Mouse (Mus musculus) embryo, embryonic 10 days (tissue): ENCODE results near the gene Slc25a47.

Experiments used
- DNase-seq: peaks from one replicate; pipeline ENCODE4 v3.0.0-alpha.2; 2015; ENCODE audit warnings: low spot score

The Slc25a47 gene

DNA sequence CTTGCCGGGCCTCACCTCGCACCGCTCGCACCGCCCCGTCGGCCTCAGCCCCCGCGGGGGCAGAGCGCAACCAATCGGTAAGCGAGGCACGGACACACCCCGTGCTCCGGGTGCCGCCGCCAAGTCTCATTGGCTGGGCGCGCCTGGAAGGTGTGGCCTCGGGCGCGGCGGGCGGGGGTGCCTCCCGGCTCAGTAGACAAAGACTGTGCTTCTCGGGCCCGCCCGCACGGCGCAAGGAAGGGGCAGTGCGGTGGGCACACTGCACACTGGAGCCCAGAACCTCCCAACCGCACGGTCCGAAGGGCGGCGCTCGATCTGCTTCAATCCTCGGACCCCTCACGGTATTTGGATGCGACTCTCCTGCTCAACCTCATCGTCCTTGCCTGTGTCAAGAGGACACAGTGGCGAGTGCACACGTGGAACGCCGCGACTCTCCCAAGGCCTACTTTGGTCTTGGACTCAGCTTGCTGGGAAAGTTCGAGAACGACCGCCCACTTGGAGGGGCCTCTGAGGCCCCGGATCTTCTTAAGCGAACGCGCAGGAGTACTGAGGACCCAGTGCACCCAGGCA is at the start of gene Slc25a47, which contains the start of gene Slc25a29:
Gene Slc25a47 (plus strand): TSS at position 207 of the 570 bp plus-strand sequence.
Gene Slc25a29 (minus strand): TSS at position 44 of the 570 bp plus-strand sequence.
- DNase-seq = peak; percentile 98

- DNase-seq = no peak
Observed at GRCm38 (mm10) chr12:108787329-108787728, 48.5 kb upstream of the Slc25a47 start.

- peak; percentile 89 for DNase-seq
Observed at GRCm38 (mm10) chr12:108792152-108792545, 43.7 kb upstream of the Slc25a47 start.

DNA sequence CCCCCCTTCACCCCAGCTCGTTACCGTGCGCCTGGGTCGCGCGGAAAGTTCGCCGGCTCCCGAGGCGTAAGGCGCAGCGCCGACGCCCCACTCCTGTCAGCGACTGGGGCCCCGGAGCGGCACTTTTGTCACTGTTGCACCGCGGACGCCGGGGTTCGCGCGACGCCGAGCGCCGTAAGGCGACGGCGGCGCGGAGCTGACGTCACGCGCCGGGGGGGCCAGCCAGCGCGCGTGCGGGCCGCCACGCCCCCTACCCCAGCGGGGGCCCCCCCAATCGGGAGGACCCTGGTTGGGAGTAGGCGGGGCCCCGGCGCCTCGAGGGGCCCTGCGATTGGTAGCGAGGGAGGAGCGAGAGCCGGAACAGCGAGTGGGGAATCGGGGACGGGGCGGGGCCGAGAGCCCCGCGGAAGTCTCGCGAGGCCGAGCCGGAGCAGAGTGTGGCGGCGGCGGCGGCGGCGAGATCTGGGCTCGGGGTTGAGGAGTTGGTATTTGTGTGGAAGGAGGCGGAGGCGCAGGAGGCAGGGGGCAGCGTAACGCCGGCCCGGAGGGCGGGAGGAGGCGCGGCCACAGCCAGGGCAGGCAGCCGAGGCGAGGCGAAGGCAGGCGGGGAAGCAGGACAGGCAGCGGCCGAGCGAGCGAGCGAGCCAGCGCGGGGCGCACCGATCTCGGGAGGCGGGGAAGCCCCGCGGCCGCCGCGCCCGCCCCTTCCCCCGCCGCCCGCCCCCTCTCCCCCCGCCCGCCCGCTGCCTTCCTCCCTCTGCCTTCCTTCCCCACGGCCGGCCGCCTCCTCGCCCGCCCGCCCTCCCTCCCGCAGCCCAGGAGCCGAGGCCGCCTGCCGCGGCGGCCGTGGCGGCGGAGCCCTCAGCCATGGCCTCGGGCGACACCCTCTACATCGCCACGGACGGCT is 43.0 kb upstream of the Slc25a47 start, which contains the start of gene Yy1:
Gene Yy1 (plus strand): TSS at position 428 of the 907 bp plus-strand sequence.
- DNase-seq = peak; percentile 95

GRCm38 (mm10) chr12:108793453-108793941 is 42.3 kb upstream of the Slc25a47 start:
- peak; percentile 38 for DNase-seq

- peak; percentile 84 for DNase-seq
Observed at GRCm38 (mm10) chr12:108794078-108794711, 41.7 kb upstream of the Slc25a47 start.

DNA sequence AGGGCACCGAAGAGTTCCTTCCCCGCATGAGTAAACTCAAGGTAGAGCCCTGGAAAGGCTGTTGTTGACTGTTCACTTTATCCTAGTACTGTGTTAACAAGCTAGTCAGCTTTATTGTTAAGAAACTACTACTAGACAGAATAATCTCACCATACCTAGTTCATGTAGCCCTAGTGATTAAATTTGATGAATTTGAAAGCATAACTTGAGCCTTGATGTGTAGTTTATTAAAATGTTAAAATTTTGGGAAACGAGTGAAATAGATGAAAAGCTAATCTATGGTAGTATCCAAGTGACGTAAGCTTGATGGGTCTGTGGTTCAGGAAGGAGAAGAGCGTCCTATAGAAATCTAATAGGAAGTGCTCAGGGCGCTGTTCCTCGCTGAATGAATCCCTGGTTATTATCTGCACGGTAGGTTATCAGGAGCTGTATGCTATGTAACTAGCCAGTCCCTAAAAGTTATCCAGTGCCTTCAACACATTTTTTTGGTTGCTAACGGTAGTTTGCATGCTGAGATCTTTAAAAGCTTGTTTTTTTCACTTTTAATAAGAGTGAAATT is 40.8 kb upstream of the Slc25a47 start:
- DNase-seq = peak; percentile 22

- DNase-seq = no peak
Observed at GRCm38 (mm10) chr12:108801613-108802012, 34.2 kb upstream of the Slc25a47 start.

- no peak for DNase-seq
Observed at GRCm38 (mm10) chr12:108804388-108804787, 31.5 kb upstream of the Slc25a47 start.

DNA sequence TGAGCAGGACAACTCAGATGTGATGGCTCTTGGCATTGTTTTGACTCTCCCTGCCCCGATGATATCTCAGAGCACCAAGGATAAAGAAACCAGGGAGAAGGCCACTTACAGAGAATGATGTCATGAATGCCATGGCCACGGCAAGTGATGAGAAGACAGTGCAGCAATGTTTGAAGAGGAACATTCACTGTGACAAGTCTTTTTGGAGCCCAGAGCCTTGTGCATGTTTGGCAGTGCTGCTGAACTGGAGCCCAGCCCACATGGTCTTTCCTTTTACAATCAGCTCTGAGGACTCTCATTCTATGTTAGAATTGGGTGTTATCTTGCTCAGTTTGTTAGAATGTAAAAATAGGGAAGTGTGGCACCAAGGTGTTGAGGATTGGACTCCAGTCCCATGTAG is 27.4 kb upstream of the Slc25a47 start:
- no peak for DNase-seq

DNA sequence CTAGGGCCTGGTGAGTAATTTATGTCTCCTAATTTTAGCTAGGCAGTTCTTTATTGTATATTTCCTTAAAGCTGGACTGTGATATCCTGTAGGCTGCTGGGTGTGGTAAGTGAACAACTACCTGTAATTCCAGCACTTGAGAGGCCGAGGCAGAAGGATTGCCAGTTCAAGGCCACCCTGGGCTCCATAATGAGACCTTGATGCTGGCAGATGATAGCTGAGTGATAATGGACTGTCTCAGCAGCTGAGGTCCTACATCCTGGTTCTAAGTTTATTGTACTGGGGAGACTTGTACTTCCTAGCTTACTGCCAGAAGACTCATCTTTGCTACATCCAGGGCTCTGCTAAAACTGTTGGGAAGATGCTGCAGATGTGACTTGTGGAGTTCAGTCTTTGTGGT is 26.1 kb upstream of the Slc25a47 start:
- no peak for DNase-seq

DNA sequence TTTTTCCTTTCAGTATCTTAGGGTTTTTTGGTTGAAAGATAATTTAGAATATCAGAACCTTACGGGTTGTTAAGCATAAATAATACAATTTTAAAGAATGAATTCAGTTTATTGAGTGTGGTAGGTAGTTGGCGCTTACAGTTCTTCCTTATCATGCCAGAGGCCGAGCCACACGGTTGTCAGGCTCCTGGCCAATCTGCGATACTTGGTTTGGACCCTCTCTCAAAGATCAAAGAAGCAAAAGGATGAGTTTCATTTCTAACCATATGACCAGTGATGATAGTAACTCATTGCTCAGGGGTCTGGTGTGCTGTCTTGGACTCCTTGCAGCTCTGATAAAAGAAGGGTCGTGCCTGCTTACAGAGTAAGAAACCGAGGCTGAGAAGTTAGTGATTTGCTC is 25.5 kb upstream of the Slc25a47 start:
- no peak for DNase-seq

GRCm38 (mm10) chr12:108811133-108811532 is 24.7 kb upstream of the Slc25a47 start:
- DNase-seq = peak; percentile 11

DNA sequence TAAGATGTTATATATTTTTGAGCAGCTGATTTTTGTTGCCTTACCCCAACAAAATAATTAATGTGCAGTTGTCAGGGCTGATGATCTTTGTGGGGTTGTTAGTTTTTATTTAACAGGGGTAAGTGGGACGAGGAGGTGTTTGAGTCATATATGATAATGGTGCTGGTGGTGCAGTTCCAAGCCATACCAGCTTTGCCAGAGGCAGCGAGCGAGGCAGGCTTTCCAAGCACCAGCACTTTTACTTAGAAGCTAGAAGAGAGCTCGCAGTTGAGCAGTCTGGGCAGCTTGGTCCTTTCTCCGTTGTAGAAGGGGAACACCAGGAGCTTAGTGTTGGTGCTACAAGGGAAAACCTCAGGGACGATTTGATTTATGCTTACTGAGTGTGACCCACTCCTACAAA is 23.4 kb upstream of the Slc25a47 start:
- DNase-seq = no peak

GRCm38 (mm10) chr12:108814470-108814869 is 21.4 kb upstream of the Slc25a47 start:
- DNase-seq = no peak

DNA sequence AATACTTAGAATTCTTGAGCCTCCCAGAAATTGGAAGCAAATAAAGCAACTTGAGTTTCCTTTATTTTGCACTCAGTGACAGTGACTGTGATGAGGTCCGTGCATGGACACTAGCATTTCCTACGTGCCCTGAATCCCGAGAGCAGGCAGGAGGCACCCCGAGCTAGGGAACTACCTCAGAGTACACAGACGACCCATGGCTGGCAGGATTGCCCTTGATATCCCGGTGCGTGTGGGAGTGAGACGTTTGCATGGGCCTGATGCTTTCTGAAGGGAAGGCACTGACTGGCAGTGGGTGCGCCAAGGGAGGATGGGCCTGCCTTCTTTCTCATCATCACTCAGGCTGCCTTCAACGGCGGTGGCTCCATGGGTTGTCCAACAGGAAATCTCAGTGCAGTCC is 19.3 kb upstream of the Slc25a47 start:
- DNase-seq = no peak

- no peak for DNase-seq
Observed at GRCm38 (mm10) chr12:108820461-108820860, 15.4 kb upstream of the Slc25a47 start.

- no peak for DNase-seq
Observed at GRCm38 (mm10) chr12:108823036-108823435, 12.8 kb upstream of the Slc25a47 start.

GRCm38 (mm10) chr12:108824225-108824874 is 11.5 kb upstream of the Slc25a47 start:
- DNase-seq = no peak

DNA sequence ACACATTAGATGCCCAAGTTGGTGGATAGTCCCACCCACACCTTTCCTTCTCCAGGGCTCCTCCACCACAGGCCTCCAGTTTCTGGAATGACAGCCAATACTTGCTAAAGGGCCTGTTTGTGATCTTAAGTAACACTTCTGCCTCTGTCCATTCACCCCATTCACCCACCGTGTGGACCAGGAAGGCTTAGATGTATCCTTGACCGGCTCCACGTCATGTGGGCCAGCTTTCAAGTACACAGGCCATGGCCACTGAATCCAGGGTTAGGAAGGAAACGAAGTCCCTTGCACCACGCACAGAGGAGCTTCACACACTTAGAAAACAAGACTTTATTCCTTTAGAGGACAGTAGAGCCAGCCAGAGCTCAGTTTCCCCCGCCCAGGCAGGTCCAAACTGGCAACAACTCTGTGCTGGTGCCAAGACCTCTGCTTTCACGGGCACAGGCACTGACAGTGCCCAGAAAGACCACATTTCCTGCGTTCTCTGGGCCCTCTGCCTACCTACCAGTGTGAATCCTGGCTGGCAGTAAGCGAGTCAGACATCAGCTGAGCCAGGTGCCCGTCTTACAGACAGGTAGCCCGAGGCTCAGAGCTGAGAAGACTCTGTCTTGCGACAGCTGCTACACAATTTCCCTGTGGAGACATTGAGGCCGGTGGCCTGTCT is 10.2 kb upstream of the Slc25a47 start:
- no peak for DNase-seq
